Mouse (Mus musculus) retina, postnatal 1 day (tissue): ENCODE data around the gene Plvap.

Source experiments
- DNase-seq: peaks from one replicate; pipeline ENCODE4 v3.0.0-alpha.2; 2012

Gene Plvap

GRCm38 (mm10) chr8:71485142-71486135 is 26.1 kb downstream of the Plvap start, which contains the start of gene Ano8:
Gene Ano8 (minus strand): TSS chr8:71485963.
- DNase-seq, result peak; percentile 97

GRCm38 (mm10) chr8:71484736-71485135 is 26.8 kb downstream of the Plvap start:
- no peak for DNase-seq

GRCm38 (mm10) chr8:71483932-71484331 is 27.6 kb downstream of the Plvap start:
- peak; percentile 58 for DNase-seq

GRCm38 (mm10) chr8:71478943-71479342 is 32.6 kb downstream of the Plvap start:
- DNase-seq, result no peak

GRCm38 (mm10) chr8:71477196-71477845 is 34.2 kb downstream of the Plvap start:
- DNase-seq, result peak; percentile 64

DNA sequence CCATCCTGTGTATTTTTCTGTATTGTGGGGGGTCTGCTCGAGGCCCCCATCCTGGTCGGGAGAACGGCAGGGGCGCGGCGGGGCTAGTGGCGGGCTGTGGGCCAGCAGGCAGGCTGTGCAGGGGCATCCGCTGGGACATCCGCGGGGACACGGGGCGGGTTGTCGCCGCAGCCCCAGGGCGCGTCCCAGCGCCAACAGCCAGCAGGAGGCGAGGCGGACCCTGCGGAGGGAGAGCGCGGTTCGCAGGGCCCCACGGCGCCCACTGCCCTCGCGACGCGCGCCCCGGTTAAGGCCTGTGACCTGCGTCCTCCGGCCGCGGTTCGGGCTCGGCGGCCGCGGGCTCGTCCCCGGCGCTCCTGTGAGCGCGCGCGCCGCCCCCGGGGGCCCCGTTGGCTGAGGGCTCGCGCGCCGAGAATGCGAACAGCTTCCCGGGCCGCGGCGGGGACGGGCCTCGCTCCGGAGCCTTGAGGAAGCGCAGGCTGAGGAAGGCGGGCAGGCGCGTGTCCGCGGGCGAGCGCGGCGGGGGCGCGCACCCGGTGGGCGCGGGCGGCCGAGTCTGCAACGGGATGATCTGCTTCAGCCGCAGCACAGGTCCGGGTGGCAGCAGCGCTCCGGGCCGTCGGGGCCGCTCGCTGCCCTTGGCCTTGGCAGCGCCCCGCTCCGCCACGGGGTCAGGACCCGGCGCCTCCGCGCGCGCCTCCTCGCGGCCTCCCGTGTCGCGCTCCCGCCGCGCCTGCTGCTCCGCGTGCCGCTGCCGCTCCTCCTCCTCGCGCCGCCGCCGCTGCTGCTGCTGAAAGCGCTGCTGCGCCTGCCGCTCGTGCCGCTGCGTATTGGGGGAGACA is 35.2 kb downstream of the Plvap start:
- DNase-seq, result peak; percentile 87

DNA sequence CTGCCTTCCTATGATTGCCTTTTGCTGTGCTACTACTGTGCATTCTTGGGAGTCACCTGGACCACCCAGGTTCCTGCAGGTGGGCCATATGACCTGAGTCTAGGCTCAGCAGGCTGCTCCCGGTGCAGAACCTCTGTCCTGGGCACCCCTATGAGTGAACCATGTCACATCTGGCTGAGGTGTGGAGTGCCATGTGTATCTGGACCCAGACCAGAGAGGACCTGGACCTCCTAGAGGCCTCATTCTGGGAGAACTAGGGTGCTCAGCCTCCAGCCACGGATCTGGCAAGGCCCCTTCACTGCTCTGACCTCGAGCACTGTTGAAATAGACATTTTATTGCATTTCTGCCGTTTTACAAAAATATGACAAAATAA is 35.9 kb downstream of the Plvap start:
- DNase-seq, result no peak

GRCm38 (mm10) chr8:71474785-71475701 is 36.5 kb downstream of the Plvap start:
- no peak for DNase-seq

GRCm38 (mm10) chr8:71474344-71474743 is 37.2 kb downstream of the Plvap start:
- no peak for DNase-seq

DNA sequence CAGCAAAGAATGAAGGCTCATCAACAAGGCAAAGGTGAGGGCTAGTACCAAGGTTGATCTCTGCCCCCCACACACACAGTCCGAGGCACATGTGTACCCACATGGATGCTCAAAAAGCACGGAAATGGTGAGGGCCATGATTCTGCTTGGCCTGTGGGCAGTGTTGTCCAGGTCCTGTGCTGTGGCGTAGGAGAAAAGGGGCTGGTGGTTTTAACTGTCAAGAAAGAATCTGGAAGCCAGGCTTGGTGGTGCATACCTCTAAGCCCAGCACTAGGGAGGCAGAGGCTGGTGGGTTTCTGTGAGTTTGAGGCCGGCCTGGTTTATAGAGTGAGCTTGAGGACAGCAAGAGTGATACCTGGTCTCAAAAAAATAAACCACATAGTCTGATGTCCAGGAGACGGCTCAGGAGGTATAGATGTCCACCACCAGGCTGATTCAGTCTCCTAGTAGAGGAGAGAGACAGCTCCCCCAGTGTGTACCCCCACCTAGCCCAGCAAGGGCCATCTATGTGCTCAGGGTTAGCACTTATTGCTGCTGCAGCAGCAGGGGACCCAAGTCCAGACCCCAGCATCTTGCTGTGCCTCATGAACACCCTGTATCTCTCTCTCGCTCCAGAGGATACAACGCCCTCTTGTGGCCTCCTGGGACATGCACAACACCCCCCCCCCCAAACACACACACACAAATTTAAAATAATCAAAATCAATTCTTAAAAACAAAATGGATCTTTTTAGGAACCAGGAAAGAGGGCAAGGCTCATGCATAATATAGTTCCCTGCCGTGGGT is 38.8 kb downstream of the Plvap start:
- no peak for DNase-seq

GRCm38 (mm10) chr8:71471861-71472260 is 39.7 kb downstream of the Plvap start:
- no peak for DNase-seq

DNA sequence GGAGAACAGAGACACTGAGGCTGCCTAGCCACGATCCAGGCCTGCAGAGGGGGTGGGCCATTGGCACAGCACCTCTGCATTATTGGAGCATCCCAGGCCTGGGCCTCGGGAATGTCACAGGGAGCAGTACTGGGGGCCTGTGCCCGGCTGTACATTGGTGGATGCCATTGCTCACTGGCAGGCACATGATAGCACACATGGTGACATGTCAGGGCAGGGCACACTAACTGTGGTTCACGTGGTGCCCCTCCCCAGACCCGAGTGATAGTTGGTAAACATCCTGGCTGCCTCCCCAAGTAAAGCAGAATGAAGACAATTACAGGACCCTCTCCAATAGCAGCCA is 40.7 kb downstream of the Plvap start:
- DNase-seq, result no peak

GRCm38 (mm10) chr8:71470146-71470912 is 41.2 kb downstream of the Plvap start:
- no peak for DNase-seq

DNA sequence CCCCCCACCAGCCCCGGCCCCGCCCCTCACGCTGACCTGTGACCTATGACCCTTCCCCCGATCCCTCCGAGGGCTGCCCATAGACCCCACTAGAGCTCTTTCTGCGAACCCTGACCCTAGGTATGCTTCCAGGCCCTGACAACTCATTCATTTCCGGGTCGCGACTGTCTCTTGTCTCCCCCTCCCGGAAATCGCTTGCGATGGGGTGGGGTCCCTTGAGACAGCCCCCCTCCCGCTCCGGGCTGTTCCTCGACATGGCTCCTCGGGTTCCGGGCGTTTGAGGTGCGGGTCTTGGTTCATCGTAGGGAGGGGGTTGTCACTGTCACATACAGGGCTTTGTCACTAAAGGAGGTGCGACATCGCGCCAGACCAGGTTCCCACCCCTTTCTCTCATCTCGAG is 42.1 kb downstream of the Plvap start:
- peak; percentile 83 for DNase-seq

DNA sequence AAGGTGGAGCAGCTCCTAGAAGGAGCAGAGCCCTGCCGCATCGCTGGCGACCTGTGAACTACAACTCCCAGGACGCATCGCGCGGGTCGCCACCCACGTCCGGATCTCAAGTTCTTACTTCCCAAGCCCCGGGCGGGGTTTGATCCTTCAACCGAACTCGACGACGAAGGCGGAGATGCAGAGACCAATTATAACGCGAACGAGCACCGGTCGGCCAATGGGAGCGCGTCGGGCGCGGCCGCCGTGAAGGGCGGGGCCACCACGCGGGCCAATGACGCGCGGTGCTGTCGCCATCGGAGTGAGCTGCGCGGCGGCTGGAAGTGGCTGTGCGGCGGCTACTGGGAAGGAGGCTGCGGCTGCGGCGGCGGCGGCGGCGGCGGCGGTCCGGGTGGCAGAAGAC is 42.6 kb downstream of the Plvap start, which contains the start of gene Dda1:
Gene Dda1, plus strand, starts transcription at position 284 of the 400 bp plus-strand sequence.
- peak; percentile 99 for DNase-seq

DNA sequence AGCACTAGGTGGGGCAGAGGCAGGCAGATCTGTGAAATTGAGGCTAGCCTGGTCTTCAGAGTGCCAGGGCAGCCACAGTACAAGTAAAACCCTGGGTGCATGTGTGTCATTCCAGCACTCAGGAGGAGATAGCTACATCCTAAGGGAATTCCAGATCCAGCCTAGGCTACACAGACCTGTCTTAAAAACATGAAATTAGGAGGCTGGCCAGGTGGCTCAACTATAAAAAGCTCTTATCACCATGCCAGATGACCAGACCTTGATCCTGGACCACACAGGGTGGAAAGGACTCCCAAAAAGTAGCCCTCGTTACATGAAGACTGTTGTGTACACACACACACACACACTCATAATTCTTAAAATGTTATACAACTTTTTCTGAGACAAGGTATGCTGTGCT is 43.6 kb downstream of the Plvap start:
- DNase-seq, result no peak

DNA sequence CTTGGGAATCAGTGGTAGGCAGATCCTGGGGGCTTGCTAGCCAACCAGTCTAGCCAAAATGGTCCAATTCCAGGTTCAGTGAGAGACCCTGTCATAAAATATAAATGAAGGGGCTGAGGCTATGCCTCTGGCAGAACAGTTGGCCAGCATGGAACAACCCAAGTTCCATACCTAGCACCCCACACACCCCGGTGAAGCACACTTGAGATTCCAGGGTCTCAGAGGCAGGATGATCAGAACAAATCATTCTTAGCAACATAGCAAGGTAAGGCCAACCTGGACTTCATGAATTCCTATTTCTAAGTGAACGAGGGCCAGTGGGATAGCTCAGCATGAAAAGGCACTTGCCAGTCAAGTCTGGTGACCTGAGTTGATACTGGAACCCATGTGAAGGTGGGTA is 44.4 kb downstream of the Plvap start:
- no peak for DNase-seq

- DNase-seq, result no peak
These were observed 45.4 kb downstream of the Plvap start for GRCm38 (mm10) chr8:71466198-71466597.

- DNase-seq, result no peak
These were observed 45.8 kb downstream of the Plvap start for GRCm38 (mm10) chr8:71465733-71466132.
